Mouse (Mus musculus) lung, postnatal 10 days (tissue): ENCODE results near the gene Ccdc117.
"Not testable (repeated sequence)": the region's sequence is repeated elsewhere in the genome, so short reads cannot be mapped to it uniquely, and the experiment has no call there.

Experiments used
- DNase-seq: peaks from one replicate; pipeline ENCODE4 v3.0.0; 2021

The Ccdc117 gene

GRCm38 (mm10) chr11:5541799-5542481, at the start of gene Ccdc117:
Gene Ccdc117, minus strand, starts transcription at chr11:5542187.
- peak; percentile 96 for DNase-seq

GRCm38 (mm10) chr11:5575046-5575445, 33.1 kb upstream of the Ccdc117 start:
- no peak for DNase-seq

DNA sequence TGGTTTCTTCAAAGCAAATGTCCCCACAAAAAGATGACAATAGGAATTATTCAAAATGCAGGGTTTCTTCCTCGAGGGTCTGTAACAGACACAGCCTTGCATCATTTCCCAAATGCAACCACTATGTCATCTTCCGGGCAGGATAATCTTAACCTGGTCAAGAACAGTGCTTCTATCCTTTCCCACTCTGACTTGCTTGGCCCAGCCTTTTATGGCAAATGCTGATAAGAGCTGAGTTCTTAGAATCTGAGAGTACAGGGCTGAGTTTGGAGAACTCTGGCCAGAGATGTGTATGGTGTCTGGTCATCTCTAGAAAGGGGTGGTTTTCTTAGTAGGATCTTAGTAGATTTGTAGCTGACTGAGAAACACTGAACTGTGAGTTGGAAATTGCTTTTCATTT, 31.8 kb upstream of the Ccdc117 start:
- DNase-seq: no peak

- no peak for DNase-seq
Measured at GRCm38 (mm10) chr11:5571856-5572255, 29.9 kb upstream of the Ccdc117 start.

GRCm38 (mm10) chr11:5569474-5569873, 27.5 kb upstream of the Ccdc117 start, which contains the start of gene Ankrd36:
Gene Ankrd36, plus strand, starts transcription at chr11:5569684.
- no peak for DNase-seq

DNA sequence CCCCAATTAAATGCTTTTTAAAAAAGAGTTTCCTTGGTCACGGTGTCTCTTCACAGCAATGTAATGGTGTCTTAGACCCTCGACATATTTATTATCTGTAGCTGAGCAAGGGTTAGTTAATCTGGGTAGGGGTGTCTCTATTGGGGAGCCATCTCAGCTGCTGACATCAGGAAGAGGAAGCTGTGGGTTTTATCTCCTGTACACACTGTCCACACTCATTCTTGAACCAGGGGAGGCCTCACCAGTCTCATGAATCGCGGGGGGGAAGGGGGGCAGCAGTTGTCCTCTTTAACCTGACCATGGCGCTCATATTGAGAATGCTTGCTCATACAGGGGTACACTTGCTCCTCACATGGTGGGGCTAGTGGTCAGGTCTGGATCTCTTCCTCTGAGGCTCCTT, 26.1 kb upstream of the Ccdc117 start:
- DNase-seq: no peak

GRCm38 (mm10) chr11:5567654-5568053, 25.7 kb upstream of the Ccdc117 start:
- DNase-seq: no peak

DNA sequence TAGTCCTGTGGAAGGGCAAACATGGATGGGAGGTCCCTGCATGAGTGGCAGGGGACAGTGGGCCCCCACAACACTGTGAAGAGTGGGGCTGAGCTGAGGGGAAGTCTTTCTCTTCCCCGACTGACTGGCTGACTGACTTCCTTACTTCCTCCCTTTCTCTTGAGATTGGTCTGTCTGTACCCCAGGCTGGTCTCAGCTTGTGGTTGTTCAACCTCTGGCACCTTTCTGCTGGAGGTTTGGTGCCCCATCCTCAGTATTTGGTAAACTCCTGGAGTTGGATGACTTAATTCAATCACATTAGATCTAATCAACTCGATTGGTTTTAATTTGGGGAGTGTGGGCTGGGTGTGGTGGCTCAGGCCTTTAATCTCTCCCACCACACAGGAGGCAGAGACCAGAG, 24.5 kb upstream of the Ccdc117 start:
- DNase-seq: no peak

- no peak for DNase-seq
Measured at GRCm38 (mm10) chr11:5565596-5565995, 23.6 kb upstream of the Ccdc117 start.

DNA sequence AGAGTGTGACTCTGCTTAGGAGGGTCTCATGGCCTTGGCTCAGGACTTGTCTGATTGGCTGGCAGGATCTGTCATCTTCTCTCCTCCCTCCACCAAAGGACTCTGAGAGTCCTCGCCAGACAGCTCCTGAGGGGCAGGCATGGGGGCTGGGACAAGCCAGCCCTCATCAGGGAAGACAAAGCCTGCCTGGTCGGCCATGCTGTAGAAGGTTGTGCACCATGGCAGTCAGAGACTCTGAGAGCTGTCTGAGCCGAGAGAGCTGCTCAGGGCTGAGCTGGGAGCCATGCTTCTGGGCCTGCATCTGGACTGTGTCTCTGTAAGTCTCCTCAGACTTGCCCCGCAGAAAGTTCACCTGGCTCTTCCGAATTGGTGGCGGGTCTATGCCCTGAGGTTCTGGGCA, 21.9 kb upstream of the Ccdc117 start:
- no peak for DNase-seq

DNA sequence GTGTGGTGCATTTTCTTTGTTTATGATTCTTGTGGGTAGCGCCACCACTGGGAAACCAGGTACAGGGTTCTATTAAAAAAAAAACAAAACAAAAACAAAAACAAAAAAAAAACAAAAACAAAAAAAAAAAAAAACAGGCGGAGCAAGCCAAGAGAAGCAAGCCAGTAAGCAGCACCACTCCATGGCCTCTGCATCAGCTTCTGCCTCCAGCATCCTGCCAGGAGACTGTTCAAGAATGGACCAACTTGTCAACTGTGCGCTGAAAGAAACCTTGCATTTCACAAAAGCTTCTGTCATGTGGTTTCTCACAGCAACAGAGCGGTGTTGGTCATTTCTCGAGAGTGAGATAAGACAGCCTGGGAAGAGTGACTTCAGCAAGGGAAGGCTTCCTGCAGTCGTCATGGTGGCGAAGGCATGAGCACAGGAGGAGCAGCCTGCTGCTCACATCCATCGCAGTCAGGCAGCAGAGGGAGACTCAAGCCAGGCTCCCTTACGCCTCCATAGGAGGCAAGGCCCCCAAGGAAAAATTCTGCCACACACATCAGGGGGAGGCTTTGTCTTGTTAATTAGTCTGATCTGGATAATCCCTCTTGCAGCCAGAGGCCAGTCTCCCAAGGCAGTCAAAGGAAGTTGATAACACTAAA, 20.8 kb upstream of the Ccdc117 start:
- no peak for DNase-seq

DNA sequence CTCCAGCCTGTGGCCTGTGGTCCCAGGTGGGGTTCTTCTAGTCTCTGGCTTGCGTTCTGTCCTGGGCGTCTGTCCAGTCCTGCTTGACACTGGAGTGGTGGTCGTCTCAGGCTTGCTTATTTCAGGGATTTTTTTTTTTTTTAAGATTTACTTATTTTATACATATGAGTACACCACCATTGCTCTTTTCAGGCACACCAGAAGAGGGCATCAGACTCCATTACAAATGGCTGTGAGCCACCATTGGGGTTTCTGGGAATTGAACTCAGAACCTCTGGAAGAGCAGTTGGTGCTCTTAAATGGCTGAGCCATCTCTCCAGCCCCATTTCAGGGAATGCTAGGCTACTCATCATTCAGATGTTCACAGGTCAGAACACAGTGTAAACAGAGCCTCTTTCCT, 18.3 kb upstream of the Ccdc117 start:
- DNase-seq: no peak

- DNase-seq: no peak
Measured at GRCm38 (mm10) chr11:5551931-5552330, 9.9 kb upstream of the Ccdc117 start.

GRCm38 (mm10) chr11:5551430-5551829, 9.4 kb upstream of the Ccdc117 start:
- DNase-seq: no peak

DNA sequence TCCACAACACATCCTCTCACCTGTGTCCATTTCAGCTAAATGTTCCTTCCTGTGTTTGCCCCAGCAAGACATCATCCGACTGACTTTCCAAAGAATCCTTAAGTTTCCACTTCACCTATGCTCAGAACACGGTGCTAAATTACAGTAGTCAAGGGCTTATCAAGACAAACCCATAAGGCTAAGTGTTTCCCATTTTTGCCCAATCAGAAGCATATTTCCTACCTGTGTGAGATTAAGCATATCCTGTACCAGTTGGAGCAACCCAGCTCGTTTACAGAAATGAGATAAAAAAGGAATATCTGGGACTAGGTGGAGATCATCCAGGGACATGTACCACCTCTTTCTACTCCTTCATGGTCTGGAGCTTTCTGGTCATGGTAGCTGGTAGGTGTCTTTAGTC, 4.7 kb upstream of the Ccdc117 start:
- DNase-seq: no peak

DNA sequence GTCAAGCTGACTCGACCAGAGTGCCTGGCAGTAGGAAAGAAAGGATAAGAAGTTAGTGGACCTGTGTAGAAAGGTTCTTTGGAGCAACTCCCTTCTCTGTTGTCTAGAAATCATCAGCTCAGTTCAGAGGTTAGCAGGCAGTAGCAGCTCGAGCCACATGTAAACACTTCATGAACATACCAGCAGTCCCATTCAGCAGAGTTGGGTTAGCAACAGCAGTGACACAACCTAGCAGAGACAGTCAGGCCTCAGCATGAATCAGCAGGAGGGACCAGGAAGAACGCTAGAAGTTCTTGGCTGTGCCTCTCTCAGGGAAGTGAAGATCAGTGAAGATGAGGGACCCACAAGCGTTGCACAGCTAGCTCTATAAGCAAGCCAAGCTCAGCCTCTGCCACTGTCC, 3.5 kb upstream of the Ccdc117 start:
- DNase-seq: no peak

DNA sequence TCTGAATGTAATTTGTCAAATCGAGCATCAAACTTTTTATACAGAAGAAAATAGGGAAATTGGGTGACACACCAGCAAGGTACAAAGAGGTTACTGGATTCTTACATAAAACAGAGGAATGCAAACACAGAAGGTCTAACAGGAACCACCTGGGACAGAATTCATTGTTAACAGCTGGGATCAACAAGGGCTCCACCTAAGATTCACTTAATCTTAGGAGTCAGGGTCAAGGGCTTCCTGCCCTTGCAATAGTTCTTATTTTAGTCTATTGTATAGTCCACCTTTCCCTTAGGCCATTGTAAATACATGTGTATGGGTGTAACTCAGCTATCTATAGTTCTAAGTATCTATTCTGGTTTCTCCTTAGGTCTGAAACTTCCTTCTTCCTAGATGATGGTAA, 2.7 kb upstream of the Ccdc117 start:
- DNase-seq: not testable (repeated sequence)

DNA sequence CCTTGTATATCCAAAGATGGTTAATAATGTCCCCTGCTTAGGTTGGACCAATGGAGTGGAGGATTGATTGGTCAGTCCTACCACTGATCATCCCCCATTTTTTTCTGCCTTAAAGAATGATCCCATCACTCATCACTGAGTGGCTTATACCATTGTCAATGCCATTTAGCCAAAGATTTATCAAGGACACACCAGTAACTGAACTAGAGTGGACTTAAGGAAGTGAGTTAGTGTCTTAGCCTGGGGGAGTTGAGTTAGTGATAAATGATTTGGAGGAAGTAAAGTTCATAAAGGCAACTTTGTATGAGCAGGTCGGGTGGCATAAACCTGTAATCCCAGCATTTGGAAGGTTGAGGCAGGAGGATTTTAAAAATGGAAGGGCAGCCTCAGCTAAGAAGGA, 1.3 kb upstream of the Ccdc117 start:
- DNase-seq: no peak

DNA sequence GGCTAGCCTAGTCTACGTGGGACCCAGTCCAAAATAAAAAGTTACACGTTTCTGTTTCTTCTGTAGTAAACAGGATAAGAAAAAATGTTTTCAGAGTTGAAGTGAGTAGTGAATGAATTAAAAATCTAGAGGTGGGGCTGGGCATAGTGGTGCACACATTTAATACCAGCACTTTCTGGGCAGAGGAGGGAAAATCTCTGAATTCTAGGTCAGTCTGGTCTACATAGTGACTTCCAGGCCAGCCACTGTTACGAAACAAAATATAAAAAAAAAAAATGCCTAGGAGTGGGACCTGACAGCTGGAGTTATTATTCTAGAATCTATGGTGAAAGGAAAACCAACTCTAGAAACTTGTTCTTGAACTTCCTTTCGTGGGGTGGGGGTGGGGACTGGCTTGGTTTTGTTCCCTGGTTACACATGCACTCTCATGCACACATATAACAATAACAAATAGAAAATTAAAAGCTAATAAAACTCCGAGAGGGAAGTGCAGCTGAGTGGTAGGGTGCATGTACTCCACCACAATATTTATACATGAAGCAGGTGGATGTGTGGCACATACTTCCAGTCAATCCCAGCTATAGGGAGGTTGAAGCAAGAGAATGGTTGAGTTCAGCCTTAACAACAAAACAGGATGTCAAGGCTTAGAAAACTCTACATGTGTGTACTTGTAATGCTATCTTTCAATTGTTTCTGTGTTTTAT, 647 bp upstream of the Ccdc117 start:
- DNase-seq: no peak

GRCm38 (mm10) chr11:5541230-5541798, 673 bp downstream of the Ccdc117 start:
- no peak for DNase-seq

GRCm38 (mm10) chr11:5540331-5540730, 1.7 kb downstream of the Ccdc117 start:
- no peak for DNase-seq

DNA sequence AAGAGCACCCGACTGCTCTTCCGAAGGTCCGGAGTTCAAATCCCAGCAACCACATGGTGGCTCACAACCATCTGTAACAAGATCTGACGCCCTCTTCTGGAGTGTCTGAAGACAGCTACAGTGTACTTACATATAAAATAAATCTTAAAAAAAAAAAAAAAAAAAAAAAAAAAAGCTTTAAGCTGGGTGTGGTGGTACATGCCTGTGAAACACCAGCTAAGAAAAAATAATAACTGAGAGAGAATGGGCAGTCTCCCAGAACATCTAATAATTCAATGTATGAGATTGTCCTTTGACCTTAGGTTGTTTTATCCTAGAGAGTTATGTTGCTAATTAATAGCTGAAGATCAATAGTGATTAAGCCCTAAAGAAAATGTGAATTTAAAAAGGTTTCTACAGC, 4.5 kb downstream of the Ccdc117 start:
- DNase-seq: not testable (repeated sequence)

DNA sequence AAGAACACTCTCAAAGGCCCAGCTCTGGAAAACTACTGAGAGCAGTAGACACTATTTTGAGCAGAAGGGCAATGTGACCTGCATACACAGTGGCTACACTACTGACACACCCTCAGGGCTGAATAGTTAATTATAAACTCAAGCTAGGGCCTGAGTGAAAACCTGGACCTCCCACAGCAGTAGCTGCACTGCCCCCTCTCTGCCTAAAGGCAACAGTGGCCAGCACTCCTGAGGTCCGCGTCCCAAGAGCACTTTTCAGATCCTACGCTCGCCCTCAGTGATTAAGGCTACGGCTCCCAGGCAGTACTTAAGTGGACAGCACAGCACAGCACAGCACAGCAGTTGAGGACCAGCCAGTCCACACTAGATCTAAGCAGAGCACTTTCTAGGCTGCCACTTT, 8.9 kb downstream of the Ccdc117 start:
- DNase-seq: no peak

GRCm38 (mm10) chr11:5530717-5531116, 11.3 kb downstream of the Ccdc117 start:
- DNase-seq: no peak
